Mouse (Mus musculus) left cerebral cortex, adult 2 months (tissue): ENCODE data around the gene Creg1. TPM values are rescaled to one million over a fixed set of nuclear protein-coding genes. Genes with fewer than 3 reads are reported as not detected.

Source experiments
- DNase-seq, 2 experiments: peaks; one replicate each; pipeline ENCODE4 v3.0.0; 2021 to 2022; ENCODE audit warnings: low spot score in 2 of 2, mixed read lengths in 1 of 2; ENCODE audit errors: extremely low spot score in 1 of 2
- H3K27ac ChIP-seq: fragments of 200-600 bp; 2 replicates; pipeline ENCODE4 v1.8.1; 2022
- H3K4me3 ChIP-seq: fragments of 200-600 bp; 2 replicates; pipeline ENCODE4 v1.8.1; 2022
- CTCF ChIP-seq: fragments of 200-600 bp; IDR thresholded peaks from 2 replicates; pipeline ENCODE4 v1.8.1; 2022; ENCODE audit warnings: antibody characterized with exemption, mild to moderate bottlenecking, moderate library complexity
- intact Hi-C: fragments of 180-260 bp; cut with DNase I; formaldehyde crosslinking; loops from one replicate; pipeline ENCODE4 v1.15.1; 2025
- total RNA-seq, 2 experiments: library from RNA; stranded (reverse); gene quantifications; 2 replicates each; pipeline ENCODE4 v1.2.3; 2021

Creg1 gene
- total RNA-seq, 2 experiments from 2014 or later = 24.8 to 29.0 TPM

DNA sequence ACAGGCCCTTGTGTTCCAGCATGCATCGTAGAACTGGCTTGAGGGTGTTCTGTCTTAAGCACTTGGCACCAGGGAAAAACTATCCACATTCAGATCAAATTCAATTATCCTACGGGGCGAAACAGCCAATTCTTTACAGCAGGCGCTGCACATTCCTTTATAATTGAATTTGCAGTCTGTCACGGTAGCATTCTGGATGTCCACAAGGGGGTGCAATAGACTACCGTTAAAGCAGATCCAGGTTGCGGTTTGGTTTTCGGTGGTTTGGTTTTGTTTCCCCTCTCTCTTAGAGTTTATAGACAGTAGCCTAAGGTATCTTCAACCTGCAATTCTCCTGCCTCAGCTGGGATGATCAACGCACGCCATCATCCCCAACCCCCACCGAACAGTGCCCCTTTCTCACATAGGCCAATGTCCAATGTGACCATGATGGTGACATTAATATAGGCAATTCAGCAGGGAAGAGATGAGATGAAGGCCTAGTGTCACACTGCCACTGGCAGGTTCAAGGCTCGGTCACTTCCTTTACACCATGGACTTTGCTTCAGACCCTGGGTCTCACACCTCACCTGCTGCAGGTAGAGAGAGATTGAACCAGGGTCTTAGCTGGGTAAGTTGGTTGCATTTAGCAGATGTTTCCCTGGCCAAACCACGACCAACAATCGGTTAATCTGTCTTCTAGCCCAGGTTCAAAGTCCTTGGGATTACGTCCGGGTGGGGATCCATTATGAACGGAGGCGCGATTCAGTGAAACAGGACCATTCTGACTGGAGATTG lies 12.2 kb downstream of the Creg1 start:
- H3K4me3 ChIP-seq = no peak overlapping the region
- DNase-seq = peak in 1 of 2 experiments; percentile 38

DNA sequence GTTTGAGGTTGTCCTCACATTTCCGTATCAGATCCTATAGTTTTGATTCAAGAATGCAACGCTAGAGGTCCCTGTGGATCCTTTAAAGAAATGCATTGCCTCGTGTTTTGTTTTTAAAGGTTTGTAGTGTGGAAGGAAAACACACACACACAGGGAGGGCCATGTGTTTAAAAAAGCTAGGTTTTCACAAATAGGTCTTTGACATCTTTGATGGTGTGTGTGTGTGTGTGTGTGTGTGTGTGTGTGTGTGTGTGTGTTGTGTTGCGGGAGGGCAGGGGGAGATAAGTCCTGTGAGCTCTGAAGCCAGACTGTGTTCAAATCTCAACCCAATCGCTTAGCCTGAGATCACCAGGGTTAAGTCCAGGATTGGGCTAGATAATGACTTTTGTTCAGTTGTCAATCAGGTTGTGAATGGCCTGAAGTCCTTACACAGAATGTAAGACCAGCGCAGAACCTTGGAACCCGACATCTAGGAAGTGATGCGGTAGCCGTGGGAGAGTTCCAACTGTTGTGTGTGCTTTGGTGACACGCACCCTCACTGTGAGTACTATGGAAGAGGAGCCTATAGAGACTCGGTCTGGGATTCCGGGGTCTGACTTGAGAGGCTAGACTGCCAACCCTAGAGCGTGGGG lies 16.5 kb downstream of the Creg1 start:
- Histone ChIP-seq H3K27ac (no peak overlapping the region), H3K4me3 (no peak overlapping the region; the same call in 1 of the 2 replicates)
- peak; percentile 56 for TF ChIP-seq CTCF
- intact Hi-C loops = loop anchor here (2.0 kb wide), 4 partner anchors 73 to 375 kb away; partner anchors contain the start of gene Pou2f1
- no peak for DNase-seq

More for the DNA sequence above, 12.2 kb downstream of the Creg1 start:
- H3K27ac ChIP-seq = no peak overlapping the region
- TF ChIP-seq CTCF = peak; percentile 82
- intact Hi-C loops = loop anchor here (2.0 kb wide), 2 partner anchors 191 to 377 kb away; no protein-coding TSS in a partner anchor

DNA sequence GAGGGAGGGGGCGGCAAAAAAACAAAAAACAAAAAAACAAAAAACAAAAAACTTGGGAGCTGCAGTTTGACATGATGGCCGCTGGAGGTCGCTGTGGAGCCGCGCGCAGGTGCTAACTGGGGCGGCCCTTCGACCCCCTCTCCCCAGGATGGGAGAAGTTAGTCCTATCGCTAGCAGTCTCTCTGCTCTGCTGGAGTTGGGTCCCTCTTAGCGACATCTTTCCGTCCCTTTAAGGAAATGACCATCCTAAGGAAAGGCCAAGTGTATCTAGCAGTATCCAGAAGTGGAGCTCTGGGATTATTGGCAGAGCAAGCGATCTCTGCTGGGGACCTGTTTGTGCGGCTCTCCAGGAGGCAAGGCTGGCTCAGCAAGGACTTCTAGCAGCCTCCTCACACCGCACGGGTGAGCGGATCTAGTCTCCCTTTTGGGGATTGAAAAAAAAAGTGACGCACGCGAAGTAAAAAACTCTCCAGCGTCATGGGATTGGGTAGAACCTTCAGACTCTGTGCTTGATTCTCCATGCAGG lies 17.1 kb downstream of the Creg1 start:
- intact Hi-C loops = loop anchor here (2.0 kb wide), 4 partner anchors 72 to 374 kb away; partner anchors contain the start of gene Pou2f1
- no peak overlapping the region for H3K27ac ChIP-seq
- no peak for DNase-seq
- peak; percentile 81 for TF ChIP-seq CTCF
- H3K4me3 ChIP-seq = peak overlapping the region; percentile 32

DNA sequence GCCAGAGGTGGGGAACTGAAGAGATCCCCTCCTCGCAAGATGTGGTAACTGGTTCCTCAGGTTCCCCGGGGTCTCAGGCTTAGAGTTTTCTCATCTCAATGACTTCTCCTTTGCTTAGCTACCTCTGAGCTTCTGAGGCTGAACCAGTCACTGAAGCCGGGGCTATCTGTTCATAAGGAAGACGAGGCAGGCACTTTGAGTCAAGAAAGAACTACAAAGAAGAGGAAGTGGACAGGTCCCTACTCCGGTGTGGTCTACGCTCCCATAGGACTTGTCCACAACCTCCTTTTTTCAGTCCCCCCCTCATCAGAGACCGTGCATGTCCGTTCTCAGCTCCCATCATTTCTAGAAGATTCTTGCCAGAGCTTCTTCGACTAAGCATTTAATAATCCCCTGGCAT lies 17.9 kb downstream of the Creg1 start:
- intact Hi-C loops = loop anchor here (2.0 kb wide), 4 partner anchors 71 to 373 kb away; partner anchors contain the start of gene Pou2f1
- no peak for TF ChIP-seq CTCF
- no peak for DNase-seq

DNA sequence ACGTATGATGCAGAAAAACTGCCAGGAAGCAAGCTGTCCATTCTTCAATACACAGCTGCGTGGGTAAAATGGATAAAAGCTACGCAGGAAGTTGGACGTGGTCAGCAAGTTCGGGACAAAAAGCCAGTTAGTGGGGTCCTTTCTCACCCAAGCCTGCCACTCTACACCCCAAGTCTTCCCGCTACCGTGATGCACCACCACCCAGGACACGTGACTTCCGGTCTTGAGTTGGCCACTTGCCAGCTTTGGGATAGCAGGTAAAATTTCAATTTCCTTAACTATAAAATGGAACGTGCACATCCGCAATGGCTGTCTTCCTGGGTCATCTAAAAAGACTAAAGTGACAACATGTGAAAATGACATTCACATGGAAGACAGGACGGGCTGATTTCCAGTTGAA lies 18.4 kb downstream of the Creg1 start:
- Histone ChIP-seq H3K4me3 (no peak overlapping the region), H3K27ac (no peak overlapping the region)
- TF ChIP-seq CTCF = no peak
- intact Hi-C loops = loop anchor here (2.0 kb wide), 4 partner anchors 71 to 373 kb away; partner anchors contain the start of gene Pou2f1
- DNase-seq = no peak

More for the DNA sequence above, 17.9 kb downstream of the Creg1 start:
- Histone ChIP-seq H3K4me3 (no peak overlapping the region), H3K27ac (no peak overlapping the region)

DNA sequence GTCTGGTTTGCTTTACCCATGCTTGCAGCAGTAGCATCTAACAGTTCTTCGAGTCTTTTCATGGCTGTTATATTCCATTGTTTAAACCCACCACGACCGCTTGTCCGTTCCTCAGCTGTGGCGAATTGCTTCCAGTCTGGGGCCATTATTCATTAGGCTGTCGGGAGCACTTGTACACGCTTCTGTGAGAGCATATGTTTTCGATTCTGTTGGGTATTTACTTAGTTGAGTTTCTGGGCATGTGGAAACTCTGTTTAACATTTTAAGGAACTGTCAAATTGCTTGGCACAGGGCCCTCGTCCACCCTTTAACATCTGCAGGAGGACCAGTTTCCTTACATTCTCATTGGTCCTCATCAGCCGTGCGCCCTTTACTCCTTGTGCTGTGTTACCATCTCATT lies 22.8 kb downstream of the Creg1 start:
- DNase-seq = no peak
- no peak overlapping the region for H3K4me3 ChIP-seq
- intact Hi-C loops = no loop called here
- no peak for TF ChIP-seq CTCF
- H3K27ac ChIP-seq = no peak overlapping the region

DNA sequence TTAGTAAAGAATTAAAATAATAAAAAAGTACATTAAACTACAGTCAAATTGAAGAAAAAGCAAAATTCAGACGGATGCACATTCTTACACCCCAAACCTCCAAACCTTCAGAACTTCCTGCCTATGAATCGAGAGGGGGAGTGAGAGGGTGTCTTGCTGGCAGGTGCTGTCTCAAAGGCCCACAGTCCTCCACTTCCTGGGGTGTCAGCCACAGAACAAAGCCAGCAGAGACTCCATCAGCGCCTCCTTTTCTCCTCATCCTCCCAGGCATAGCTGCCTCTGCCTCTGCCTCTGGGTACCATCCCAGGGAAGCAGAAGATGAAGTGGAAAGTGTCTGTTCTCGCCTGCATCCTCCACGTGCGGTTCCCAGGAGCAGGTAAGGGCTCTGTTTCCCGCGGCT lies 25.0 kb downstream of the Creg1 start, which contains the start of gene Cd247:
Cd247 (plus strand) TSS at position 171 of the 400 bp plus-strand sequence.
- intact Hi-C loops = no loop called here
- Histone ChIP-seq H3K4me3 (no peak within 1 kb of the TSS), H3K27ac (no peak within 1 kb of the TSS)
- no peak for DNase-seq
- no peak for TF ChIP-seq CTCF

DNA sequence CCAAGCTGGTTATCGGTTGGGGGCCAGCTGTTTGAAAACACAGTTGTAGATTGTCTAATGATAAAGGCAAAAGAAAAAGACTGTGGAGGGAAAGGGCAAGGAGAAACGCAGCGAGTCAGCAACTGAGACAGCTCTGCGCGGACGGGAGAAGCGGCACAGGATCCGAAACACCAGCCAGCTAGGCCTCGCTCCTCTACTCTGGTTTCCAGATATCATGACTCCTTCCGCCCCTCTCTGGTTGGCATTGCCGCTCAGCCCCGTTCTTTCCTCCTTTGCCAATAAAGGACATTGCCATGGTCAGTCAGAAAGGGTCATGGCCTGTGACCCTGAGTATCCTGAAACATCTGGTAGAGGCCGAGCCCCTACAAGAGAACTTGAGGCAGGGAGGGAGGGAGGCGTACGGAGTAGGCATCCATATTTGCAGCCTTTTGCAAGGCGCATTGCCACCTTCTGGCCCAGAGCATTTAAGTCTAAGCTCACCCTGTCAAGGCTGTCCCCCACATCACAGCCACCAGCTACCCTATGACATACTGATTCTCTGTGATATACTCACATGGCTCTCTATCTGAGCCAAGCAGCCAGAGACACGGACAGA lies 25.6 kb downstream of the Creg1 start:
- Histone ChIP-seq H3K27ac (no peak overlapping the region), H3K4me3 (no peak overlapping the region)
- no peak for DNase-seq
- TF ChIP-seq CTCF = no peak
- intact Hi-C loops = no loop called here

DNA sequence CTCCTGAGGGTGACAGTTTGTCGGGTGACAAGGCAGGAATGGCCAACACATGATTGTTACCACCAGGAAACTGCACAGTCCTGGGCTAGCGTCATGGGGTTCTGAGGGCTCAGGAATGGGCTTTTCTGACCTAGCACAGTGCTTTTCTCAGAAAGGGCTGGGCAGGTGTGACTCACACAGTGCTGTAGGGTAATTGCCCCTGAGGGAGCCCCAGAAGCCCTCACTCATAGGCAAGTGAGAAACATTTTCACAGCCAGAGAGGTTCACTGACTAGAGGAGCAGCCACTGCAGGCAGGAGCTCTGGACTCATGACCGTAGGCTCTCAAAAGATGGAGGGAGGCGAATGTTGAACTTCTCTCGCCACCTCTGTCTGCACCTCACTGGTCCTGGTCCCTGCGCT lies 26.4 kb downstream of the Creg1 start:
- Histone ChIP-seq H3K27ac (no peak overlapping the region), H3K4me3 (no peak overlapping the region)
- no peak for DNase-seq
- no peak for TF ChIP-seq CTCF
- intact Hi-C loops = no loop called here

DNA sequence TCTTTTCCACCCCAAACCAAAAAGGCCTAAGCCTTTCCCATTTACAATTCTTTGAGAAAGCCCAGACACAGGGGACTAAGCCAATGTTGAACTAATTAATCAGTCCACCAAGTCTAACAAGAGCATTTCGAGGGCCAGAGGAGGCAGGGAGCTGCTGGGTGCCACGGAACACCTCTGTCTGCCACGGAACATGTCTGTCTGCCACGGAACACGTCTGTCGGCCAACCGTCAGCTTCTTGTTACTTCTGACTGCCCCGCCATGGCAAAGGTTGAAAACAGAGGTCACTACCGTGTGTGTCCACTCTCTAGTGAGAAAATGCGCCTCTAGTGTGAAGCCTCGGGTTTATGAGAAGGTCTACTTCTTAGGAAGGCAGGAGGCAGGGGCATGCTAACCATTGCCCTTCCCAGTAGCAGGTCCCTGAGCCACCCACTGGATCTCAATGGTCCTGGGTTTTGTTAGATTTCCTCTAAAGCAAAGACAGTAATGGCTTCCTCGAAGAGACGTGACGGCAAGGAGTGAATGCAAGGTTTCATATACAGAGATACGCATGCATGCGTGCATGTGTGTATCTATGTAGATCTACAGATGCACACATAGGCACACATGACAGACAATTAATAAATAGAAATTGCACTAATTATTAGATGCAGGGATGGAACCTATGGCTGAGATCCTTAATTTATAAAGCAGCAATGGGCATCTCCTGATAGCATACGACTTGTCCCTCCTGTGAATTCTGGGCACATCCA lies 27.1 kb downstream of the Creg1 start:
- intact Hi-C loops = no loop called here
- no peak for TF ChIP-seq CTCF
- no peak overlapping the region for H3K4me3 ChIP-seq
- H3K27ac ChIP-seq = no peak overlapping the region
- DNase-seq = no peak

DNA sequence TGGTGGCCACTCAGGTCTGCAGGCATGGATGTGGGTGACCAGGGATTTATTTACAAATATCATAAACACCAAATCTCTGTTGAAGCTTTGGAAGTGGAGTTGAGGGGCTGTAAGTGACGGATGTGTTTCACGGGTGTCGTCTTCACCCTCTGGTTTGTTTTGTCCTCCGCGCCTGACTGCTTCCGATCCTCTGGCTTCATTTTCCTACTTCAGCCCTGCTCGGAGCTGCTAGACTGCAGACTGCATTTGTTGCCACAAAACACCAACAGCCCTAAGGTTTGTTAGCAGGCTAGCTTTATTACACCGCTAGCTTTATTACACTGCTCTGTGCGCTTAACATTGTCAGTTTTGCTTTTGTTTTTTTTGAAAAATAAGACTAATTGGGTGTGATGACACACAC lies 27.9 kb downstream of the Creg1 start:
- intact Hi-C loops = no loop called here
- TF ChIP-seq CTCF = no peak
- H3K4me3 ChIP-seq = no peak overlapping the region
- H3K27ac ChIP-seq = no peak overlapping the region
- DNase-seq = no peak
